ENCODE assay signal across 10 mouse cellular contexts in genomic region chr11:120296305-120297144, GRCm38 (mm10). TPM values are rescaled to one million over a fixed set of nuclear protein-coding genes. Genes with fewer than 3 reads are reported as not detected.
DNase-seq lines count a peak whose midpoint lies in the region; ATAC-seq lines count a peak whose summit lies in the region.
"Had no signal": no experiment of that assay in that cellular context is flagged by ENCODE, and none has a peak within 500 bp of the region (broad histone marks: within the 10 kb centered on the region; RNA-seq: fewer than 3 reads in every experiment).

No protein-coding gene starts in this region.

- peak overlapping the region; percentile 10; the same call in 1 of the 2 replicates for H3K4me3 ChIP-seq in forebrain, embryonic 10.5 days
- no peak overlapping the region for H3K4me3 ChIP-seq in forebrain, embryonic 15.5 days
- H3K4me3 ChIP-seq in midbrain, embryonic 10.5 days = peak overlapping the region; percentile 22
- H3K4me3 ChIP-seq in midbrain, embryonic 14.5 days (replicated peaks; ENCODE audit: low read depth, low read length) = no peak overlapping the region
- H3K4me3 ChIP-seq in hindbrain, embryonic 15.5 days = no peak overlapping the region

- ATAC-seq in forebrain, embryonic 15.5 days (replicated peaks) = no peak; the same call in 1 of the 2 replicates
- no peak for ATAC-seq in midbrain, embryonic 14.5 days (ENCODE audit: low FRiP score, low TSS enrichment)
- peak; percentile 43; the same call in 1 of the 2 replicates for ATAC-seq in hindbrain, embryonic 15.5 days (ENCODE audit: low FRiP score, low read depth)
- ATAC-seq in monocyte, adult 5-6 weeks (replicated peaks; ENCODE audit: insufficient number of reproducible peaks, low FRiP score, low TSS enrichment, poor library complexity, severe bottlenecking) = no peak

- 61% methylated on average over 13 of the region's 13 CpGs for WGBS in forebrain, embryonic 10.5 days
- 47% methylated on average over 13 of the region's 13 CpGs for WGBS in forebrain, embryonic 15.5 days
- 61% methylated on average over 13 of the region's 13 CpGs for WGBS in midbrain, embryonic 10.5 days
- 33% methylated on average over 13 of the region's 13 CpGs for WGBS in midbrain, embryonic 14.5 days
- WGBS in hindbrain, embryonic 15.5 days = 28% methylated on average over 13 of the region's 13 CpGs

- peaks cover 12% of the 10 kb centered on the region for H3K36me3 ChIP-seq in forebrain, embryonic 10.5 days (replicated peaks)
- no peaks in the 10 kb centered on the region for H3K36me3 ChIP-seq in forebrain, embryonic 15.5 days
- H3K36me3 ChIP-seq in midbrain, embryonic 10.5 days = peaks cover 15% of the 10 kb centered on the region
- no peaks in the 10 kb centered on the region for H3K36me3 ChIP-seq in midbrain, embryonic 14.5 days (ENCODE audit: control insufficient read depth, insufficient read depth, low read length)
- no peaks in the 10 kb centered on the region for H3K36me3 ChIP-seq in hindbrain, embryonic 15.5 days

- H3K9ac ChIP-seq in forebrain, embryonic 15.5 days (replicated peaks) = no peak overlapping the region
- no peak overlapping the region; the same call in 1 of the 2 replicates for H3K9ac ChIP-seq in midbrain, embryonic 14.5 days (replicated peaks; ENCODE audit: low read length)
- H3K9ac ChIP-seq in hindbrain, embryonic 15.5 days = no peak overlapping the region

- peak overlapping the region; percentile 78 for H3K27ac ChIP-seq in forebrain, embryonic 10.5 days
- no peak overlapping the region for H3K27ac ChIP-seq in forebrain, embryonic 15.5 days (replicated peaks)
- H3K27ac ChIP-seq in midbrain, embryonic 10.5 days (replicated peaks) = peak overlapping the region; percentile 68
- no peak overlapping the region for H3K27ac ChIP-seq in midbrain, embryonic 14.5 days (replicated peaks; ENCODE audit: low read depth, low read length)
- H3K27ac ChIP-seq in hindbrain, embryonic 15.5 days (replicated peaks) = no peak overlapping the region

- no peak overlapping the region for H3K4me2 ChIP-seq in forebrain, embryonic 15.5 days (replicated peaks)
- no peak overlapping the region for H3K4me2 ChIP-seq in midbrain, embryonic 14.5 days (ENCODE audit: low read length)
- no peak overlapping the region for H3K4me2 ChIP-seq in hindbrain, embryonic 15.5 days

- no peaks in the 10 kb centered on the region for H3K27me3 ChIP-seq in forebrain, embryonic 10.5 days (ENCODE audit: poor library complexity, severe bottlenecking)
- H3K27me3 ChIP-seq in forebrain, embryonic 15.5 days = no peaks in the 10 kb centered on the region
- no peaks in the 10 kb centered on the region for H3K27me3 ChIP-seq in midbrain, embryonic 10.5 days (ENCODE audit: low read depth, poor library complexity, severe bottlenecking)
- no peaks in the 10 kb centered on the region for H3K27me3 ChIP-seq in midbrain, embryonic 14.5 days (ENCODE audit: control insufficient read depth, insufficient read depth, low read length)
- H3K27me3 ChIP-seq in hindbrain, embryonic 15.5 days = no peaks in the 10 kb centered on the region

- peaks cover 70% of the 10 kb centered on the region for H3K4me1 ChIP-seq in forebrain, embryonic 10.5 days
- peaks cover 29% of the 10 kb centered on the region for H3K4me1 ChIP-seq in forebrain, embryonic 15.5 days
- peaks cover 66% of the 10 kb centered on the region for H3K4me1 ChIP-seq in midbrain, embryonic 10.5 days
- H3K4me1 ChIP-seq in midbrain, embryonic 14.5 days (ENCODE audit: control insufficient read depth, insufficient read depth, low read length) = peaks cover 37% of the 10 kb centered on the region
- peaks cover 33% of the 10 kb centered on the region for H3K4me1 ChIP-seq in hindbrain, embryonic 15.5 days (replicated peaks)

- H3K9me3 ChIP-seq in forebrain, embryonic 10.5 days = no peaks in the 10 kb centered on the region
- no peaks in the 10 kb centered on the region for H3K9me3 ChIP-seq in forebrain, embryonic 15.5 days
- no peaks in the 10 kb centered on the region for H3K9me3 ChIP-seq in midbrain, embryonic 10.5 days (replicated peaks)
- no peaks in the 10 kb centered on the region for H3K9me3 ChIP-seq in midbrain, embryonic 14.5 days (ENCODE audit: control insufficient read depth, low read length)
- H3K9me3 ChIP-seq in hindbrain, embryonic 15.5 days = no peaks in the 10 kb centered on the region

- no peak for DNase-seq in forebrain, embryonic 10.5 days (ENCODE audit: extremely low spot score, low spot score)
- DNase-seq in midbrain, embryonic 10.5 days (ENCODE audit: low spot score) = no peak
- DNase-seq in midbrain, embryonic 14.5 days = no peak
- peak; percentile 46 for DNase-seq in retina, embryonic 14.5 days (ENCODE audit: low spot score)
- no peak for DNase-seq in cerebellum, postnatal 36 days
- DNase-seq: layer of hippocampus, adult 9-11 months; lung, adult 18-20 months had no signal

RNA-seq across cellular contexts. Expression of gene Actg1, which starts 51.8 kb away (rescaled TPM):
- polyA plus RNA-seq in forebrain, embryonic 10.5 days (2016; fragmentation: Nextera tagmentation; extraction: Ambion mirVana) = 2,559 and 2,733 TPM in 2 replicates
- 3,835 and 3,917 TPM in 2 replicates for polyA plus RNA-seq in forebrain, embryonic 15.5 days (2015; fragmentation: Nextera tagmentation; extraction: Ambion mirVana)
- polyA plus RNA-seq in midbrain, embryonic 10.5 days (2016; fragmentation: Nextera tagmentation; extraction: Ambion mirVana) = 2,836 and 2,964 TPM in 2 replicates
- polyA plus RNA-seq in midbrain, embryonic 14.5 days (2014; fragmentation: Nextera tagmentation; extraction: Ambion mirVana) = 4,502 and 4,930 TPM in 2 replicates
- polyA plus RNA-seq in hindbrain, embryonic 15.5 days (2015; fragmentation: Nextera tagmentation; extraction: Ambion mirVana) = 3,943 and 4,131 TPM in 2 replicates
- total RNA-seq in monocyte, adult 5-6 weeks (2017) = 1,753 to 2,142 TPM (median 1,849 TPM) in 3 replicates

Comparison
In these comparisons a context has a peak if more than half of its experiments do, and no peak if none do; other contexts are left out.
1. H3K27ac ChIP-seq: peak in forebrain, embryonic 10.5 days (single experiment) and midbrain, embryonic 10.5 days (single experiment); none in forebrain, embryonic 15.5 days (single experiment), midbrain, embryonic 14.5 days (single experiment) and hindbrain, embryonic 15.5 days (single experiment).
2. H3K4me3 ChIP-seq: peak in forebrain, embryonic 10.5 days (single experiment) and midbrain, embryonic 10.5 days (single experiment); none in forebrain, embryonic 15.5 days (single experiment), midbrain, embryonic 14.5 days (single experiment) and hindbrain, embryonic 15.5 days (single experiment).